Mouse (Mus musculus) megakaryocyte-erythroid progenitor cell, adult 5 weeks (primary cell): ENCODE data around the gene Fzd5. TPM values are rescaled to one million over a fixed set of nuclear protein-coding genes. Genes with fewer than 3 reads are reported as not detected.

Source experiments
- polyA plus RNA-seq: library from polyadenylated mRNA; stranded (reverse); fragments of >175 nt; gene quantifications from 2 replicates; pipeline ENCODE4 v1.2.3, GENCODE M21; 2012

The Fzd5 gene
- 10.9 and 13.4 TPM in 2 replicates for polyA plus RNA-seq

DNA sequence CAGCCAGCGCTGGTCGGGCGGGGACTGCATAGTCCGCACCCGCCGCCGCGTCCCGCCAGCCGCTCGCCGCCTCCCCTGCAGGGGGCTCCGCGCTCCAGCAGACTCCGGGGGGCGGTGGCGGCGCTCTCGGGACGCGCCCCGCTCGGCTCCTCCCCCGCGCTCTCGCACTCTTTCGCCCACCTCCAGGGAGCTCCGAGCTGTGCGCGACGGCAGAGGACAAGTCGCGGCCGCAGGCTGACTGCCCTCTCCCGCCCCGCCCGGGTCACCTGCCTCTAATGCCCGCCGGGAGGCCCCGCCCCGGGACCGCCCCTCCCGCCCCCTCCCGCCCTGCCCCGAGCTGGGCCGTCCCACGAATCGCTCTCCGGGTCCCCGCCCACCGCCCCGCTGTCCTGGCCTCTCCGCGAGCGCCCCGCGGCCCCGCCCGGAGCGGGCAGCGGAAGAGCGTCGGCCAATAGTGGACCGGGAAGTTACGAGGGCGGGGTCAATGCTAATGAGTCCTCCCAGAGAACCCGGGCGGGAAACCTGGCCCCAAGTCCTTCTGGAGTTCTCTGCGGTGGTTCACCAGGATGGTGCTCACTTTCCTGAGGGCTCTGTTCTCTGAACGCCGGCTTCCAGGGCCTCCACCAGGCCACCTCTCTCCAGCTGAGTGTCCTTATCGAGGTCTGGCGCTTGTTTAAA is at the start of gene Fzd5:
Fzd5 (minus strand) TSS at position 250 of the 678 bp plus-strand sequence.

DNA sequence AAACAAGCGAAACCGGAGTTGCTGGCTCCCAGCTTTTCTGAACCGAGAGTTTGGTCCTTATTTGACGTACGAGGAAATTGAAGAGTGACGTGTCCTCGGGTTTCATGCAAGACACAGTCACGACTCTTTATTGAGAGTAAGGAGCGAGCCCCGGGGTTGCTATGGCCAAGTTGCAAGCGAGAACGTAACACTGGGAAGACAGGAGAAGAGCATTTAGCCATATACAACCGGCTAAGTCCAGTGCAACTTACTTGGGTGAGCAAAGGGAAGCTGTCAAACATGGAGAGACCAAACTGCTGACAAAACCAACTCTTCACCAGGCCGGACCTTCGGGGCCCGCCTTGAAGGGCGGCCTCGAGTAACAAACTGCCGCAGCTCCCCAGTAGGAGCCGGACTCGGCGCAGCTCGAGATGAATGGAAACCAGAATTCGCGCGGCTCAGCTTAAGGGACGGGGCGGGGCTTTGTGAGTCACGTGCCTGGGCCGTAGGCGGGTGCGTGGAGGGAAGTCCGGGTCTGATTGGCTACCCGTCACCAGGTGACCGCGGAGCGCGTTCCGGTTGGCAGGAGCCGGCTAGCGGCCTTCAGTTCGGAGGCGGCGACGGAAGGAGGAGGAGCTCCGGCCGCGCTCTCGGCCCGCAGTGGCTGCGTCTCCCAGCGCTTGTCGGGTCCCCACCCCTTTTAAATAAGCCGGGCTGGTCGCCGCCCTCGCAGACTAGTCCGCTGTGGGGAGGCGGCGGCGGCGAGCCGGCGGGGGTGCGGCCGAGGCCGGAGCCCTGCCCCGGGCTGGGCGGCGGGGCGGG is 47.1 kb downstream of the Fzd5 start, which contains the start of gene Ccnyl1:
Ccnyl1 (plus strand) TSS at position 243 of the 801 bp plus-strand sequence.

Other genes with a start within 250 kb of the Fzd5 start
- gene Creb1, start 205.1 kb downstream of the Fzd5 start, polyA plus RNA-seq: 10.6 and 13.0 TPM in 2 replicates
- 6.7 and 12.1 TPM in 2 replicates for gene Mettl21a, start 120.5 kb downstream of the Fzd5 start, polyA plus RNA-seq
- gene Ccnyl1, start 47.3 kb downstream of the Fzd5 start, polyA plus RNA-seq: 28.2 and 32.6 TPM in 2 replicates
- 1.8 and 2.7 TPM in 2 replicates for gene Plekhm3, start 219.1 kb upstream of the Fzd5 start, polyA plus RNA-seq